Mouse (Mus musculus): ENCODE results near the gene Syndig1. TPM values are rescaled to one million over a fixed set of nuclear protein-coding genes. Genes with fewer than 3 reads are reported as not detected.

Gene Syndig1
- total and polyA plus RNA-seq, 3 experiments, result not detected

GRCm38 (mm10) chr2:149830536-149831458 lies 1.8 kb downstream of the Syndig1 start, which contains the start of gene C530025M09Rik:
Gene C530025M09Rik (minus strand): TSS chr2:149831213.
- no peaks in the 10 kb centered on the region for H3K27me3 ChIP-seq (ENCODE audit: control insufficient read depth in 1 of 2, insufficient read depth in 2 of 2, low read length in 2 of 2)
- H3K4me3 ChIP-seq (ENCODE audit: control insufficient read depth in 1 of 2, insufficient read depth in 1 of 2, low read depth in 2 of 2, low read length in 2 of 2), result no peak within 1 kb of the TSS
- no peaks in the 10 kb centered on the region for H3K36me3 ChIP-seq (ENCODE audit: control insufficient read depth in 1 of 2, insufficient read depth in 2 of 2, low read length in 2 of 2)
- H3K9ac ChIP-seq (ENCODE audit: control insufficient read depth, low read depth, low read length, poor library complexity, severe bottlenecking), result no peak within 1 kb of the TSS
- H3K4me1 ChIP-seq (ENCODE audit: control insufficient read depth in 1 of 2, insufficient read depth in 2 of 2, low read length in 2 of 2), result no peaks in the 10 kb centered on the region
- no peaks in the 10 kb centered on the region for H3K9me3 ChIP-seq (replicated peaks; ENCODE audit: insufficient read depth, low read length)
- no peak within 1 kb of the TSS for H3K27ac ChIP-seq (ENCODE audit: control insufficient read depth, low read depth, low read length)
- no peak for DNase-seq (ENCODE audit: low read depth, low spot score)
- TF ChIP-seq ZMIZ1 (IDR thresholded peaks at IDR 0.05; ENCODE audit: low read depth, low read length) (no peak), UBTF (IDR thresholded peaks at IDR 0.05; ENCODE audit: borderline replicate concordance, insufficient read depth, low read depth, low read length) (no peak), ETS1 (IDR thresholded peaks at IDR 0.05; ENCODE audit: low read depth, low read length) (no peak), ELF1 (IDR thresholded peaks at IDR 0.05; ENCODE audit: low read depth, low read length) (no peak), TCF12 (IDR thresholded peaks at IDR 0.05; ENCODE audit: low read depth, low read length) (no peak), EP300 (IDR thresholded peaks at IDR 0.05; ENCODE audit: low read depth in 1 of 2, low read length in 2 of 2) (no peak), SMC3 (IDR thresholded peaks at IDR 0.05; ENCODE audit: low read depth, low read length) (no peak), POLR2AphosphoS5 (IDR thresholded peaks at IDR 0.05; ENCODE audit: borderline replicate concordance, low read depth, low read length) (no peak), SIN3A (IDR thresholded peaks at IDR 0.05; ENCODE audit: low read length) (no peak), GATA1 (IDR thresholded peaks at IDR 0.05; ENCODE audit: low read depth, low read length) (no peak), TAL1 (IDR thresholded peaks at IDR 0.05; ENCODE audit: low read length) (no peak), MAX (IDR thresholded peaks at IDR 0.05; ENCODE audit: low read length) (no peak), HCFC1 (IDR thresholded peaks at IDR 0.05; ENCODE audit: low read depth, low read length) (no peak)
- H3K79me2 ChIP-seq (ENCODE audit: control insufficient read depth, insufficient read depth, low read length, poor library complexity), result no peaks in the 10 kb centered on the region

- DNase-seq (ENCODE audit: low read depth, low spot score), result no peak
- Histone ChIP-seq H3K27ac (ENCODE audit: control insufficient read depth, low read depth, low read length) (no peak overlapping the region), H3K9ac (ENCODE audit: control insufficient read depth, low read depth, low read length, poor library complexity, severe bottlenecking) (no peak overlapping the region), H3K79me2 (ENCODE audit: control insufficient read depth, insufficient read depth, low read length, poor library complexity) (no peaks in the 10 kb centered on the region), H3K27me3 (ENCODE audit: control insufficient read depth in 1 of 2, insufficient read depth in 2 of 2, low read length in 2 of 2) (no peaks in the 10 kb centered on the region), H3K36me3 (ENCODE audit: control insufficient read depth in 1 of 2, insufficient read depth in 2 of 2, low read length in 2 of 2) (no peaks in the 10 kb centered on the region), H3K4me1 (ENCODE audit: control insufficient read depth in 1 of 2, insufficient read depth in 2 of 2, low read length in 2 of 2) (no peaks in the 10 kb centered on the region), H3K4me3 (ENCODE audit: control insufficient read depth in 1 of 2, insufficient read depth in 1 of 2, low read depth in 2 of 2, low read length in 2 of 2) (no peak overlapping the region), H3K9me3 (replicated peaks; ENCODE audit: insufficient read depth, low read length) (no peaks in the 10 kb centered on the region)
- TF ChIP-seq JUND (IDR thresholded peaks at IDR 0.05; ENCODE audit: low read depth, low read length) (no peak), USF1 (IDR thresholded peaks at IDR 0.05; ENCODE audit: low read depth, low read length) (no peak), NRF1 (IDR thresholded peaks at IDR 0.05; ENCODE audit: insufficient read depth, low read depth, low read length, poor library complexity, severe bottlenecking) (no peak), ZC3H11A (IDR thresholded peaks at IDR 0.05; ENCODE audit: low read depth, low read length) (no peak), GATA1 (IDR thresholded peaks at IDR 0.05; ENCODE audit: low read depth, low read length) (no peak), NELFE (IDR thresholded peaks at IDR 0.05; ENCODE audit: low read depth, low read length) (no peak), MAX (IDR thresholded peaks at IDR 0.05; ENCODE audit: low read length) (no peak), BHLHE40 (IDR thresholded peaks at IDR 0.05; ENCODE audit: borderline replicate concordance, low read depth, low read length) (no peak), GABPA (IDR thresholded peaks at IDR 0.05; ENCODE audit: low read depth, low read length) (no peak), MXI1 (IDR thresholded peaks at IDR 0.05; ENCODE audit: low read depth, low read length) (no peak), ZNF384 (IDR thresholded peaks at IDR 0.05; ENCODE audit: low read depth, low read length) (no peak), TAL1 (IDR thresholded peaks at IDR 0.05; ENCODE audit: low read length) (no peak), USF2 (IDR thresholded peaks at IDR 0.05; ENCODE audit: borderline replicate concordance in 1 of 2, insufficient read depth in 1 of 2, low read depth in 1 of 2, low read length in 2 of 2) (no peak), CHD2 (IDR thresholded peaks at IDR 0.05; ENCODE audit: low read length) (no peak)
These were observed 2.6 kb downstream of the Syndig1 start for GRCm38 (mm10) chr2:149831459-149832245.
